Mouse (Mus musculus) spleen, postnatal 10 days (tissue): ENCODE measurements around the gene Foxd1.

Experiments used
- DNase-seq, 2 experiments: peaks; one replicate each; pipeline ENCODE4 v3.0.0; 2021 to 2022; ENCODE audit warnings: low spot score in 2 of 2

Foxd1 gene

GRCm38 (mm10) chr13:98355559-98356111 lies 1.6 kb downstream of the Foxd1 start:
- DNase-seq = peak in 1 of 2 experiments; percentile 14

- DNase-seq = no peak
Measured at GRCm38 (mm10) chr13:98356176-98356972, 2.3 kb downstream of the Foxd1 start.

GRCm38 (mm10) chr13:98356973-98357425 lies 3.0 kb downstream of the Foxd1 start:
- no peak for DNase-seq

GRCm38 (mm10) chr13:98357433-98358423 lies 3.7 kb downstream of the Foxd1 start:
- no peak for DNase-seq

GRCm38 (mm10) chr13:98358424-98359181 lies 4.6 kb downstream of the Foxd1 start:
- no peak for DNase-seq

GRCm38 (mm10) chr13:98359337-98359736 lies 5.3 kb downstream of the Foxd1 start:
- no peak for DNase-seq

- DNase-seq = no peak
Measured at GRCm38 (mm10) chr13:98360391-98360790, 6.3 kb downstream of the Foxd1 start.

GRCm38 (mm10) chr13:98361161-98361560 lies 7.1 kb downstream of the Foxd1 start:
- DNase-seq = no peak

- DNase-seq = no peak
Measured at GRCm38 (mm10) chr13:98363046-98363445, 9.0 kb downstream of the Foxd1 start.

- DNase-seq = no peak
Measured at GRCm38 (mm10) chr13:98365081-98365480, 11.0 kb downstream of the Foxd1 start.

- no peak for DNase-seq
Measured at GRCm38 (mm10) chr13:98365766-98366421, 11.9 kb downstream of the Foxd1 start.

GRCm38 (mm10) chr13:98366469-98367275 lies 12.6 kb downstream of the Foxd1 start:
- no peak for DNase-seq

- DNase-seq = no peak
Measured at GRCm38 (mm10) chr13:98367601-98368000, 13.6 kb downstream of the Foxd1 start.

- no peak for DNase-seq
Measured at GRCm38 (mm10) chr13:98369046-98369445, 15.0 kb downstream of the Foxd1 start.

GRCm38 (mm10) chr13:98374560-98374959 lies 20.5 kb downstream of the Foxd1 start:
- no peak for DNase-seq

- no peak for DNase-seq
Measured at GRCm38 (mm10) chr13:98374979-98375378, 20.9 kb downstream of the Foxd1 start.

- DNase-seq = no peak
Measured at GRCm38 (mm10) chr13:98377746-98378145, 23.7 kb downstream of the Foxd1 start.

- no peak for DNase-seq
Measured at GRCm38 (mm10) chr13:98382751-98383150, 28.7 kb downstream of the Foxd1 start.

- no peak for DNase-seq
Measured at GRCm38 (mm10) chr13:98383911-98384498, 30.0 kb downstream of the Foxd1 start.

- DNase-seq = no peak
Measured at GRCm38 (mm10) chr13:98385877-98386276, 31.8 kb downstream of the Foxd1 start.
